Mouse (Mus musculus) midbrain, embryonic 13.5 days (tissue): ENCODE measurements around the gene Fzr1. TPM values are rescaled to one million over a fixed set of nuclear protein-coding genes. Genes with fewer than 3 reads are reported as not detected.

ENCODE experiments used
- ATAC-seq: fragments of 200-750 bp; cut with Nextera tagmentation; 2 replicates; pipeline ENCODE4 v1.8.0; 2017; ENCODE audit warnings: mild to moderate bottlenecking, moderate TSS enrichment, moderate library complexity
- H3K27ac ChIP-seq: fragments of 300-500 bp; sonication (generic); 2 replicates; pipeline ENCODE4 v1.5.1; 2015; ENCODE audit warnings: inconsistent platforms, mild to moderate bottlenecking, moderate library complexity
- H3K27me3 ChIP-seq: fragments of 300-500 bp; sonication (generic); 2 replicates; pipeline ENCODE4 v1.6.1; 2015; ENCODE audit warnings: mild to moderate bottlenecking, inconsistent platforms
- H3K36me3 ChIP-seq: fragments of 300-500 bp; sonication (generic); 2 replicates; pipeline ENCODE4 v1.6.1; 2015; ENCODE audit warnings: mild to moderate bottlenecking, inconsistent platforms
- H3K4me1 ChIP-seq: fragments of 300-500 bp; sonication (generic); replicated peaks from 2 replicates; pipeline ENCODE4 v1.6.1; 2015; ENCODE audit warnings: inconsistent platforms
- H3K4me2 ChIP-seq: fragments of 300-500 bp; sonication (generic); replicated peaks from 2 replicates; pipeline ENCODE4 v1.6.1; 2015; ENCODE audit warnings: moderate library complexity, mild to moderate bottlenecking, inconsistent platforms
- H3K4me3 ChIP-seq: fragments of 300-500 bp; sonication (generic); replicated peaks from 2 replicates; pipeline ENCODE4 v1.5.1; 2015; ENCODE audit warnings: mild to moderate bottlenecking, inconsistent platforms
- H3K9ac ChIP-seq: fragments of 300-500 bp; sonication (generic); replicated peaks from 2 replicates; pipeline ENCODE4 v1.6.1; 2015; ENCODE audit warnings: mild to moderate bottlenecking, inconsistent platforms
- H3K9me3 ChIP-seq: fragments of 300-500 bp; sonication (generic); 2 replicates; pipeline ENCODE4 v1.6.1; 2016; ENCODE audit warnings: mild to moderate bottlenecking, inconsistent platforms
- WGBS: fragments of 180-500 bp; shearing (Covaris S2); methylation state at CpG from one replicate; pipeline ENCODE4 v1.1.7; 2015; 5-methylcytosine and 5-hydroxymethylcytosine counted together
- polyA plus RNA-seq: library from polyadenylated mRNA; unstranded; fragments of >200 nt; fragmentation: Nextera tagmentation; extraction: Ambion mirVana; gene quantifications from 2 replicates; pipeline ENCODE4 v1.2.1, GENCODE M21; 2015

Fzr1 gene
- polyA plus RNA-seq, 1 experiment from 2014 or later, result 133 TPM

DNA sequence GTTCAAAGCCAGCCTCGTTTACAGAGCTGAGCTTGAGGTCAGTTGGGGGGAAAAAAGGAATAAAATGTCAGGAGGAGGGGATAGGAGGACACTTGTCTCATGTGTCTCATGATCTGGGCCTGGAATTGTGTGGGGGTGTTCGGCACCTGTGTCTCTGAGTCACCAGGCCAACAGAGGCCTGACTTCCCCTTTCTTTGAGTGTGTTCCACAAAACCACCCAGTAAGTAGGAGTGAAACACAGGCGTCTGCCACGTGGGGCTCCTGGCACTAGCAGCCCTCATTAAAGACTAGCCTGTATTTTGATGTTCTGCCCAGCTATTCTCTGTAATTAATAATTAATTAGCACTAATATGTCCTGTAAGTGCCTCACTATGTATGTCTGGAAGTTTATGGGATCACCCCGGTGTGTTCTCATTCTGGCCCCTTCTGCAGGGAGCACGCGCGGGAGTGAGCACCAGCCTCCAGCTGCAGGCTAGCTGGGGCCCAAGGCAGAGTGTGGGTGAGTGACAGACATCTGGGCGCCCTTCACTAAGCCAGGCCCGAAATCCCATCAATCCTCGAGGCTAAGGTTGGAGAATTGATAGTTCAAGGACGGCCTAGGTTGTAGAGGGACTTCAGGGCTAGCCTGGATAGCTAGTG is 21.8 kb downstream of the Fzr1 start:
- Histone ChIP-seq H3K9ac (no peak overlapping the region), H3K9me3 (no peaks in the 10 kb centered on the region), H3K4me2 (peak overlapping the region; percentile 99), H3K4me1 (peaks cover 34% of the 10 kb centered on the region), H3K4me3 (peak overlapping the region; percentile 66; the same call in 1 of the 2 replicates), H3K27ac (no peak overlapping the region), H3K27me3 (peaks cover 4% of the 10 kb centered on the region; the same call in 1 of the 2 replicates), H3K36me3 (peaks cover 4% of the 10 kb centered on the region; the same call in 1 of the 2 replicates)
- peak; percentile 18; the same call in 1 of the 2 replicates for ATAC-seq
- 54% methylated on average over 12 of the region's 12 CpGs for WGBS

- 84% methylated on average over 4 of the region's 4 CpGs for WGBS
Observed at GRCm38 (mm10) chr10:81355533-81355932, 22.8 kb downstream of the Fzr1 start.

GRCm38 (mm10) chr10:81354738-81355477 is 23.4 kb downstream of the Fzr1 start:
- Histone ChIP-seq H3K27me3 (peaks cover 4% of the 10 kb centered on the region; the same call in 1 of the 2 replicates), H3K36me3 (no peaks in the 10 kb centered on the region), H3K9ac (no peak overlapping the region), H3K4me2 (no peak overlapping the region), H3K4me1 (peaks cover 31% of the 10 kb centered on the region), H3K4me3 (no peak overlapping the region), H3K9me3 (no peaks in the 10 kb centered on the region), H3K27ac (no peak overlapping the region)
- no peak for ATAC-seq
- WGBS, result 58% methylated on average over 9 of the region's 9 CpGs

More at GRCm38 (mm10) chr10:81355533-81355932, 22.8 kb downstream of the Fzr1 start:
- Histone ChIP-seq H3K9ac (no peak overlapping the region), H3K4me3 (no peak overlapping the region), H3K4me2 (no peak overlapping the region), H3K27ac (no peak overlapping the region), H3K9me3 (no peaks in the 10 kb centered on the region), H3K27me3 (peaks cover 4% of the 10 kb centered on the region; the same call in 1 of the 2 replicates), H3K4me1 (peaks cover 32% of the 10 kb centered on the region), H3K36me3 (no peaks in the 10 kb centered on the region)
- no peak for ATAC-seq

DNA sequence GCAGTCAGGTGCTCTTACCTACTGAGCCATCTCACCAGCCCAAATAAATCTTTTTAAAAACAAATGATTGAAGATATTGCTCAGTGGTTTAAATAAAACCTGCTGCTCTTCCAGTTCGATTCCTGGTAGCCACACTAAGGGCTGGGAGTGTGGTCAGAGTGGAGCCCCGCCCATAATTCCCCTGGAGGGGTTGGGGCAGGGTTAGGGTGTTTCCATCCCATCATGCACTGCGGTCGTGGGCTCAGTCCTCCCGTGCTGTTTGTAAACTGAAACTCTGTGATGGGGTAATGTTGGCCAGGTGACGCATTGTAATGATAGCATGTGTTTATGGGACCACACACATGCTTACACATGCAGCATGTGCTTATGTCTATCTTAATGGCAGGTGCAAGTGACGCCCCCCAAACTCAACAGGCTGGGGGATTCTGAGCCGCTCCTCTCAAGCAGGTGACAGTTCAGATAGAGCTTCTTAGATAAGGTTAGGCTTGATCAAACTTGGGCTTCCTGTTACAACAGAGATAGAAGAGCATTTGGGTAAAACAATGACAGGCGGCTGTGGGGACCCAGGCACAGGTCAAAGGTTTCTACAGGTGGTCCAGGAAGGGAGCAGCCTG is 26.5 kb downstream of the Fzr1 start:
- no peak for ATAC-seq
- no peak overlapping the region for H3K4me3 ChIP-seq
- no peak overlapping the region for H3K4me2 ChIP-seq
- no peak overlapping the region for H3K9ac ChIP-seq
- H3K27ac ChIP-seq, result no peak overlapping the region
- H3K27me3 ChIP-seq, result peaks cover 13% of the 10 kb centered on the region
- 30% methylated on average over 9 of the region's 9 CpGs for WGBS
- no peaks in the 10 kb centered on the region for H3K9me3 ChIP-seq
- peaks cover 8% of the 10 kb centered on the region; the same call in 1 of the 2 replicates for H3K36me3 ChIP-seq
- H3K4me1 ChIP-seq, result peaks cover 28% of the 10 kb centered on the region

- Histone ChIP-seq H3K36me3 (peaks cover 8% of the 10 kb centered on the region; the same call in 1 of the 2 replicates), H3K27me3 (peaks cover 25% of the 10 kb centered on the region), H3K4me2 (peak within 1 kb of the TSS; percentile 97), H3K9ac (peak within 1 kb of the TSS; percentile 77), H3K27ac (peak within 1 kb of the TSS; percentile 60; the same call in 1 of the 2 replicates), H3K9me3 (no peaks in the 10 kb centered on the region), H3K4me1 (peaks cover 30% of the 10 kb centered on the region), H3K4me3 (peak within 1 kb of the TSS; percentile 81)
- WGBS, result under 1% methylated on average over 54 of the region's 54 CpGs
- ATAC-seq, result peak; percentile 96
Observed at GRCm38 (mm10) chr10:81350351-81351063, 27.8 kb downstream of the Fzr1 start, which contains the start of gene Hmg20b. TSS of gene Hmg20b (minus strand) at chr10:81350480.

DNA sequence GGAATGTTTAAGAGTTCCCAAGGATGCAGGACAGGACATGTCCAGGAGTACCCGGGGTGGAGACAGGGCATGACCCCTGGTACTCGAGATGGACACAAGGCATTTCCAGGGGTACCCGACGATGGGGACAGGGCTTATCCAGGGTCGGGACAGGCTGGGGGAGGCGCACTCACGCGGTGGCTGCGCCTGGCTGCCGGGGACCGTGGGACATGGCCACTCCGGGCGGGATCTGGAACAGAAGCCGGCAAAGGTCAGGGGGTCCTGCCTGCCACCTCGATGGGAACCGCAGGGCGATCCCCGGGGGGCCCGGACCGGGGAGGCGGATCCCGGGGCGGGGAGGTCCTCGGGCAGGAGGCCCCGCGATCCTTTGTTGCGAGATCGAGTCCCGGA is 28.4 kb downstream of the Fzr1 start:
- Histone ChIP-seq H3K9ac (peak overlapping the region; percentile 77), H3K4me2 (peak overlapping the region; percentile 97), H3K27me3 (peaks cover 28% of the 10 kb centered on the region), H3K27ac (no peak overlapping the region; the same call in 1 of the 2 replicates), H3K4me3 (peak overlapping the region; percentile 81), H3K36me3 (peaks cover 8% of the 10 kb centered on the region; the same call in 1 of the 2 replicates), H3K9me3 (no peaks in the 10 kb centered on the region), H3K4me1 (peaks cover 30% of the 10 kb centered on the region)
- peak; percentile 31 for ATAC-seq
- WGBS, result under 1% methylated on average over 29 of the region's 29 CpGs

DNA sequence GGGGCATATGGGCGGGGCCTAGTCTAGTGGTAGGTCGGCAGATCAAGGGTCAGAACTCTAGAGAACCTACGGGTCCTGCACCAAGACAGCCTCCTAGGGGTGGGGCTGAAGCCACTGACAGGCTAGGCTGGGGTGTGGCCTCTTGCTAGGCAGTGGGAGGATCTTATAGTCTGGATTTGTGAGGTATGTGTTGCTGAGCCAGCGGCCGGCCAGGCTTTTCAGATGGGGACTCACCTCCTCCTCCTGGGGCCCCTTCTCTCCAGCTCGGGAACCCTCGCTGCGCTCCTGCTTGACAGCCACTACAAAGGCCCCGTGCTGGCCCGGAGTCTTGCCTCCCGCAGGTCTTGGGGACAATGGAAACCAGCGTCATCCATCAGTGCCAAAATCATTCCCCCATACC is 29.2 kb downstream of the Fzr1 start:
- Histone ChIP-seq H3K4me2 (peak overlapping the region; percentile 97), H3K27me3 (peaks cover 35% of the 10 kb centered on the region), H3K4me1 (peaks cover 30% of the 10 kb centered on the region), H3K36me3 (peaks cover 8% of the 10 kb centered on the region; the same call in 1 of the 2 replicates), H3K9ac (peak overlapping the region; percentile 77; the same call in 1 of the 2 replicates), H3K4me3 (peak overlapping the region; percentile 81), H3K9me3 (no peaks in the 10 kb centered on the region), H3K27ac (no peak overlapping the region)
- WGBS, result 3% methylated on average over 12 of the region's 12 CpGs
- ATAC-seq, result no peak

DNA sequence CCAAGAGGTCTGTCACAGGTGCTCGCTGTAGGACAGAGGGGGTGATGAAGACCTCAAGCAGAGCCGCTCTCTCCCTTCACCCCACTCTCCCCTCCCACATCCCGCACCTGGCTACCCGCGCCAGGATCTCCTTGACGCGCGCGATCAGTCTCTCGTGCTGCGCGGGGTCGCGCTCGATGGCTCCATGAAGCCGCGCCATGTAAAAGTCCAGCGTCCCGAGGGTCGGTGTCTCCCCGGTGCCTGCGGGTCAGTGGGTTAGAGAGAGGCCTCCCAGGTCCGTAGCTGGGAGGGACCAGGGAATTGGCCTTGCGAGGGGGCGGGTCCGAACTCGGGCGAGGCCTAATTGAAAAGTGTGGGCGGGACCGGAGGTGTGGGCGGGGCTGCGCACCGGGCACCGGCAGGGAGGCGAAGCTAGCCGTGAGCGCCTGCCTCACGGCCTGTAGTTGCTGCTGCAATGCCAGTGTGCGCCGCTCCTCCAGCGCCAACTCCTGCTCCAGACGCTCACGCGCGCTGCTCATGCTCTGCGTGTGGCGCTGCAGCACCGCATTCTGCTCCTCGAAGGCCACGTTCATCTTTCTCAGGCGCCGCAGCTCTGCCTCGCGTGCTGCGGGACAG is 31.8 kb downstream of the Fzr1 start:
- ATAC-seq, result no peak
- Histone ChIP-seq H3K27me3 (peaks cover 60% of the 10 kb centered on the region), H3K4me2 (peak overlapping the region; percentile 50), H3K4me3 (peak overlapping the region; percentile 27), H3K9ac (peak overlapping the region; percentile 46), H3K4me1 (peaks cover 39% of the 10 kb centered on the region), H3K36me3 (peaks cover 8% of the 10 kb centered on the region; the same call in 1 of the 2 replicates), H3K27ac (no peak overlapping the region), H3K9me3 (no peaks in the 10 kb centered on the region)
- WGBS, result 7% methylated on average over 54 of the region's 55 CpGs

DNA sequence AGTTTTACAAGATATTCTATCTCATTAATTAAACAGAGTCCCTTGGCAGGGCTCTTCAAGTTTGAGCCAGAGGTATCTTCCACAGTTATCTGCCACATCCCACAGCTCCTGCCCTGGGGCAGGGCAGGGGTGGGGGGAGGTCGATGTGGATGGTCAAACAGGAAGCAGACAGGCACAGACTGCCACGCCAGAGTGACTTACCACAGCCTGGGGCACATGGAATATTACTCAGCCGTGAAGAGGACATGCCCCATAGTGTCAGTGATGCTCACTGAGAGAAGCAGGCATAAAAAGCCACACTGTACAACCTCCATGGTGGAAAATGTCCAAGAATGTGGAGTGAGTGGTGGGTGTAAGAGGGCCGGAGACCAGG is 33.2 kb downstream of the Fzr1 start:
- H3K36me3 ChIP-seq, result peaks cover 8% of the 10 kb centered on the region; the same call in 1 of the 2 replicates
- no peak overlapping the region for H3K4me2 ChIP-seq
- no peaks in the 10 kb centered on the region for H3K9me3 ChIP-seq
- ATAC-seq, result no peak
- H3K27ac ChIP-seq, result no peak overlapping the region
- H3K27me3 ChIP-seq, result peaks cover 71% of the 10 kb centered on the region
- H3K4me1 ChIP-seq, result peaks cover 32% of the 10 kb centered on the region
- WGBS, result 92% methylated on average over 4 of the region's 4 CpGs
- H3K4me3 ChIP-seq, result no peak overlapping the region
- H3K9ac ChIP-seq, result no peak overlapping the region

DNA sequence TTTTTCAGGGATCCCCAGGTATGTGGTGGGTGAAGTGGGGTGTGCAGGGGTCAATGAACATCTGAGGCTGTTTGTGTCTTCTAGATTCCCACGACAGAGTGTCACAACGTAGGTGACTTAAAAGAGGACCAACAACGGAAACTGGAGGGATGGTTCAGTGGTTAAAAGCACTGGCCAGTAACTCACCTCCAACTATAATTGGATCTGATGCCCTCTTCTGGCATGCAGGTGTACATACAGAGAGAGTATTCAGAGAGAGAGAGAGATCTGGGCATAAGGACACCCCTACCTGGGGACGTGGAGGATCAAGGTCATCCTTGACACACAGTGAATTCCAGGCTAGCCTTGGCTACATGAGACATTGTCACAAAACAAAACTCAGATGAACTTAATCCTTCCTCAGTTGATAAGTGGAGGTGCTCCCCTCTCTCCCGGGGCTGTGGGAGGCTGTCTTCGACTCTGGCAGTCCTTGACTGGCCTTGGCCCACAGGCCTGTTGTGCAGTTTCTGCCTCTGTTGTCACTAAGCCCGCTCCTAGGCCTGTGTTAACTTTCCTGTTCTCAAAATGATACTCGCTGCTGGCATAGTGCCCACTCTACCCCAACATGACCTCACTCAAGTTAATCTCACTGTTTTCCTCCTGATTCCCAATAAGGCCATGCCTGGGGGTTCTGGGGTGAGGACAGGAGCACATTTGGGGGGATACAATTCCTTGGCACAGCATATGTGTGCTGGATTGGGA is 33.7 kb downstream of the Fzr1 start:
- 57% methylated on average over 8 of the region's 8 CpGs for WGBS

More for the DNA sequence above, 33.7 kb downstream of the Fzr1 start:
- Histone ChIP-seq H3K36me3 (peaks cover 8% of the 10 kb centered on the region; the same call in 1 of the 2 replicates), H3K27me3 (peaks cover 71% of the 10 kb centered on the region), H3K9ac (no peak overlapping the region), H3K4me2 (no peak overlapping the region), H3K4me3 (no peak overlapping the region), H3K9me3 (no peaks in the 10 kb centered on the region), H3K27ac (no peak overlapping the region), H3K4me1 (peaks cover 27% of the 10 kb centered on the region)
- no peak for ATAC-seq
